Mouse (Mus musculus) CD4-positive, CD25-positive, alpha-beta regulatory T cell, adult 4 months (primary cell): ENCODE results near the gene Olfr119. TPM values are rescaled to one million over a fixed set of nuclear protein-coding genes. Genes with fewer than 3 reads are reported as not detected.
"Not testable (repeated sequence)": the region's sequence is repeated elsewhere in the genome, so short reads cannot be mapped to it uniquely, and the experiment has no call there.

ENCODE experiments used
- ATAC-seq: one replicate; pipeline ENCODE4 v1.8.0; 2017
- polyA plus RNA-seq, 2 experiments: library from polyadenylated mRNA; unstranded; fragments of 100-300 nt; shearing (Covaris generic); gene quantifications; one replicate each; pipeline ENCODE4 v1.2.1; 2017

The Olfr119 gene
- not detected for polyA plus RNA-seq

- ATAC-seq = not testable (repeated sequence)
These were observed at the start of gene Olfr119 for GRCm38 (mm10) chr17:37696264-37696663. Gene Olfr119 (plus strand): TSS chr17:37696564.

- ATAC-seq = no peak
These were observed 32.7 kb upstream of the Olfr119 start, which contains the start of gene Olfr117 for GRCm38 (mm10) chr17:37663682-37664081. Gene Olfr117 (minus strand): TSS chr17:37663782.

GRCm38 (mm10) chr17:37666688-37667087 is 29.7 kb upstream of the Olfr119 start, which contains the start of gene Olfr118:
Gene Olfr118 (plus strand): TSS chr17:37666988.
- ATAC-seq = no peak

- ATAC-seq = no peak
These were observed 25.1 kb downstream of the Olfr119 start, which contains the start of gene Olfr120 for GRCm38 (mm10) chr17:37721508-37721907. Gene Olfr120 (plus strand): TSS chr17:37721808.

GRCm38 (mm10) chr17:37738070-37738469 is 41.7 kb downstream of the Olfr119 start:
- ATAC-seq = no peak

Other genes with a start within 250 kb of the Olfr119 start
- not detected for gene Olfr109, start 237.6 kb upstream of the Olfr119 start, polyA plus RNA-seq
- not detected for gene H2-M2, start 213.0 kb upstream of the Olfr119 start, polyA plus RNA-seq
- not detected for gene Olfr110, start 204.1 kb upstream of the Olfr119 start, polyA plus RNA-seq
- gene Olfr111, start 188.5 kb upstream of the Olfr119 start, polyA plus RNA-seq = not detected
- gene Olfr112, start 127.1 kb upstream of the Olfr119 start, polyA plus RNA-seq = not detected
- gene Olfr113, start 118.9 kb upstream of the Olfr119 start, polyA plus RNA-seq = not detected
- gene Olfr114, start 103.8 kb upstream of the Olfr119 start, polyA plus RNA-seq = not detected
- not detected for gene Olfr115, start 69.5 kb upstream of the Olfr119 start, polyA plus RNA-seq
- gene Olfr116, start 69.4 kb upstream of the Olfr119 start, polyA plus RNA-seq = not detected
- gene Olfr117, start 32.8 kb upstream of the Olfr119 start, polyA plus RNA-seq = not detected
- gene Olfr118, start 29.6 kb upstream of the Olfr119 start, polyA plus RNA-seq = under 1 TPM in 1 of 2 experiments, not detected in 1; 0.30 TPM
- not detected for gene Olfr120, start 25.2 kb downstream of the Olfr119 start, polyA plus RNA-seq
- gene Olfr121, start 52.3 kb downstream of the Olfr119 start, polyA plus RNA-seq = not detected
- under 1 TPM in 1 of 2 experiments, not detected in 1; 0.27 TPM for gene Olfr122, start 72.0 kb downstream of the Olfr119 start, polyA plus RNA-seq
- not detected for gene Olfr123, start 97.0 kb downstream of the Olfr119 start, polyA plus RNA-seq
- not detected for gene Olfr124, start 103.3 kb downstream of the Olfr119 start, polyA plus RNA-seq
- gene Olfr125, start 136.4 kb downstream of the Olfr119 start, polyA plus RNA-seq = not detected
- not detected for gene Olfr126, start 150.9 kb downstream of the Olfr119 start, polyA plus RNA-seq
- gene Olfr127, start 203.9 kb downstream of the Olfr119 start, polyA plus RNA-seq = under 1 TPM in 1 of 2 experiments, not detected in 1; 0.11 TPM
- gene Olfr128, start 224.0 kb downstream of the Olfr119 start, polyA plus RNA-seq = not detected